Mouse (Mus musculus): ENCODE results near the gene Cfap74.

GRCm38 (mm10) chr4:155428442-155428841, 19.5 kb downstream of the Cfap74 start:
- TF ChIP-seq POLR2A (IDR thresholded peaks at IDR 0.05; ENCODE audit: low read depth, low read length) (no peak), CTCF (IDR thresholded peaks at IDR 0.05; ENCODE audit: borderline replicate concordance, insufficient read depth, low read length) (no peak)
